Mouse (Mus musculus) embryonic facial prominence, embryonic 11.5 days (tissue): ENCODE data around the gene Mrm3. TPM values are rescaled to one million over a fixed set of nuclear protein-coding genes. Genes with fewer than 3 reads are reported as not detected.
A peak's percentile ranks its signal among the peaks of the same experiment; 100 is the strongest.

Experiments used
- ATAC-seq: fragments of 200-750 bp; cut with Nextera tagmentation; replicated peaks from 2 replicates; pipeline ENCODE4 v1.8.0; 2017; ENCODE audit warnings: low read depth; ENCODE audit not compliant: insufficient number of reproducible peaks, low FRiP score, low TSS enrichment
- DNase-seq: peaks from one replicate; pipeline ENCODE4 v3.0.0-alpha.2; 2015; ENCODE audit warnings: low spot score
- H3K27ac ChIP-seq: fragments of 300-500 bp; sonication (generic); replicated peaks from 2 replicates; pipeline ENCODE4 v1.5.1; 2014; ENCODE audit warnings: mild to moderate bottlenecking, low read depth, low read length, control low read depth
- H3K27me3 ChIP-seq: fragments of 300-500 bp; sonication (generic); 2 replicates; pipeline ENCODE4 v1.6.1; 2014; ENCODE audit warnings: mild to moderate bottlenecking, low read length, moderate library complexity, mixed read lengths; ENCODE audit not compliant: control insufficient read depth, insufficient read depth
- H3K36me3 ChIP-seq: fragments of 300-500 bp; sonication (generic); replicated peaks from 2 replicates; pipeline ENCODE4 v1.6.1; 2014; ENCODE audit warnings: low read depth, mild to moderate bottlenecking, low read length, moderate library complexity, mixed read lengths; ENCODE audit not compliant: control insufficient read depth, insufficient read depth
- H3K4me1 ChIP-seq: fragments of 300-500 bp; sonication (generic); 2 replicates; pipeline ENCODE4 v1.6.1; 2014; ENCODE audit warnings: low read length, mixed read lengths; ENCODE audit not compliant: control insufficient read depth, insufficient read depth
- H3K4me2 ChIP-seq: fragments of 300-500 bp; sonication (generic); 2 replicates; pipeline ENCODE4 v1.6.1; 2014; ENCODE audit warnings: low read depth, mild to moderate bottlenecking, control low read depth, low read length, moderate library complexity
- H3K4me3 ChIP-seq: fragments of 300-500 bp; sonication (generic); 2 replicates; pipeline ENCODE4 v1.5.1; 2014; ENCODE audit warnings: low read depth, low read length, control low read depth
- H3K9ac ChIP-seq: fragments of 300-500 bp; sonication (generic); replicated peaks from 2 replicates; pipeline ENCODE4 v1.6.1; 2014; ENCODE audit warnings: mild to moderate bottlenecking, control low read depth, low read length
- H3K9me3 ChIP-seq: fragments of 300-500 bp; sonication (generic); replicated peaks from 2 replicates; pipeline ENCODE4 v1.6.1; 2016; ENCODE audit warnings: mild to moderate bottlenecking, low read length, inconsistent platforms, mixed read lengths; ENCODE audit not compliant: control insufficient read depth
- WGBS: fragments of 180-500 bp; shearing (Covaris S2); extraction: QIAGEN DNeasy Blood & Tissue Kit; methylation state at CpG from one replicate; pipeline ENCODE4 v1.1.7; 2014; 5-methylcytosine and 5-hydroxymethylcytosine counted together
- polyA plus RNA-seq: library from polyadenylated mRNA; unstranded; fragments of >200 nt; fragmentation: Nextera tagmentation; extraction: Ambion mirVana; gene quantifications from 2 replicates; pipeline ENCODE4 v1.2.1, GENCODE M21; 2014

Gene Mrm3
- polyA plus RNA-seq, 1 experiment from 2014 or later: 22.4 TPM

DNA sequence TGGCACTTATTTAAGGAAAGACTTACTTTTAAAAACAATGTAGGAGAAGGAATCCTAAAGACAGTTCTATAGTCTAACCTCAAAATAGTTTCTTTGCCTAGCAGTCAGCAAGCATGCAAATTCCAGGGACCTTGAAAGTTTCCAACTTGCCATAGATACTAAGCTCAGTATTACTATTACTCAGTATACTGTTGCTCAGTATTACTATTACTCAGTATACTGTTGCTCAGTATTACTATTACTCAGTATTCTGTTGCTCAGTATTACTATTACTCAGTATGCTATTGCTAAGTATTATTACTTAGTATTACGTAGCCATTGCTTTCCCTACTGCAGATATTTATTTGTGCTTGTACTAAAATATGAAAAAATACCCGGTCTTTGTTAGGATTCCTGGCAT, 3.8 kb upstream of the Mrm3 start:
- WGBS: 98% methylated on average over 2 of the region's 2 CpGs
- Histone ChIP-seq H3K36me3 (no peaks in the 10 kb centered on the region; the same call in 1 of the 2 replicates), H3K9me3 (no peaks in the 10 kb centered on the region), H3K4me1 (no peaks in the 10 kb centered on the region), H3K4me3 (no peak overlapping the region), H3K4me2 (no peak overlapping the region), H3K9ac (no peak overlapping the region), H3K27ac (no peak overlapping the region), H3K27me3 (no peaks in the 10 kb centered on the region)
- ATAC-seq: no peak
- no peak for DNase-seq

DNA sequence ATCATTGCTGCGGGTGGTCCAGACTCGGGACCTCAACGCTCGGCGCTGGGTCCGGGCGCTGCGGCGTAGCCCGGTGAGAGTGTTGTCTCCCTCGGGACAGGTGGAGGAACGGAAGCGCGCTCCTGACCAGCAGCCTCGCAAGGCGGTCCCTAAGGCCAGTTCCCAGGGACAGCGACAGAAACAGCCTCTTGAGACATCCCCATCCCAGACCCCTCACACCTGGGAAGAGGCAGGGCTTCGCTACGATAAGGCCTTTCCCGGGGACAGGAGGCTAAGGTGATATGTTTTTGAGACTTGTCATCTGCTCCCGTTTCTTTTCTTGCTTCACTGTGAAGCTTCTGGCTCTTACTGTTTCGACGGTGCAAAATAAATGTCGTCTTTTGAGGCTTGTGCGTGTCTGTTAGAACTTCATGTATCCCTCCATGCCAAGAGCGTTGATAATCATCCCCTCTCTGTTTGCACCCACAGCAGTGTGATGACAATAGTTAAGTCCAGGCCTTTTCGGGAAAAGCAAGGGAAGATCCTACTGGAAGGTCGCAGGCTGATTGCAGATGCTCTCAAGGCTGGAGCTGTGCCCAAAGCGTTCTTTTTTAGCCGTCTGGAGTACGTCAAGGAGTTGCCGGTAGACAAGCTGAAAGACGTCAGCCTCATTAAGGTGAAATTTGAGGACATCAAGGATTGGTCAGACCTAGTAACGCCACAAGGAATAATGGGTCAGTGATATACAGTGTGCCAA, 464 bp downstream of the Mrm3 start:
- H3K27me3 ChIP-seq: no peaks in the 10 kb centered on the region
- H3K27ac ChIP-seq: 0 out of 2 replicates have a peak overlapping the region, but pooled peaks have one; percentile 47
- peak overlapping the region; percentile 77 for H3K4me3 ChIP-seq
- H3K4me2 ChIP-seq: peak overlapping the region; percentile 87
- H3K9ac ChIP-seq: peak overlapping the region; percentile 78
- H3K4me1 ChIP-seq: no peaks in the 10 kb centered on the region
- H3K36me3 ChIP-seq: no peaks in the 10 kb centered on the region
- no peaks in the 10 kb centered on the region for H3K9me3 ChIP-seq
- 2% methylated on average over 34 of the region's 34 CpGs for WGBS
- DNase-seq: no peak
- ATAC-seq: no peak; the same call in 1 of the 2 replicates

DNA sequence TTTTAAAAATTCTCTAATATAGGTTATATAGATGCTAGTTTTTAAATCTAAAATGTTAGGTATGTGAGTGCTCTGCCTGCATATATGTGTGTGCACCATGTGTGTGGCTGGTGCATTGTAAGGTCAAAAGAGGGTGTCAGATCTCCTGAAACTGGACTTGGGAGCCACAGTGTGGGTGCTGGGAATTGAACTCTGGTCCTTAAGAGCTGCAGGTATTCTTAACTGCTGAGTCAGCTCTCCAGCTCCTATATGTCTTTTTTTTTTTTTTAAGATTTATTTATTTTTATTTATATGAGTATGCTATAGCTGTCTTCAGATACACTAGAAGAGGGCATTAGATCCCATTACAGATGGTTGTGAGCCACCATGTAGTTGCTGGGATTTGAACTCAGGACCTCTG, 2.9 kb downstream of the Mrm3 start:
- H3K9ac ChIP-seq: no peak overlapping the region
- no peaks in the 10 kb centered on the region for H3K27me3 ChIP-seq
- no peak overlapping the region for H3K4me2 ChIP-seq
- no peak for DNase-seq
- no peak overlapping the region for H3K27ac ChIP-seq
- H3K4me1 ChIP-seq: no peaks in the 10 kb centered on the region
- no peaks in the 10 kb centered on the region for H3K9me3 ChIP-seq
- ATAC-seq: no peak
- no peak overlapping the region for H3K4me3 ChIP-seq
- H3K36me3 ChIP-seq: no peaks in the 10 kb centered on the region

DNA sequence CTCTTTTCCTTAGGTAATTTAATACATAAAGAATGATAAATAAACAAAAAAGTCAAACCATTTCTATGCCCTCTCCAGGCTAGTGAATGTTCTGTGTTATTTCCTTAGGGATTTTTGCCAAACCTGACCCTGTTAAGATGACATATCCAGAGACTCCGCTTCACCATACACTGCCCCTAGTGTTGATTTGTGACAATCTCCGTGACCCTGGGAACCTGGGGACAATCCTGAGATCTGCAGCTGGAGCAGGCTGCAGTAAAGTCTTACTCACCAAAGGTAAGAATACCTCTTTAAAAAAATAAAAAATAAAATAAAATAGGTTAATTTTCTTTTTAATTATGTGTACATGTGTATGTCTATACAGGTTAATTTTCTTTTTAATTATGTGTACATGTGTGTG, 3.7 kb downstream of the Mrm3 start:
- no peak overlapping the region for H3K9ac ChIP-seq
- no peaks in the 10 kb centered on the region for H3K4me1 ChIP-seq
- H3K9me3 ChIP-seq: no peaks in the 10 kb centered on the region
- H3K4me3 ChIP-seq: no peak overlapping the region
- H3K27ac ChIP-seq: no peak overlapping the region
- H3K4me2 ChIP-seq: no peak overlapping the region
- no peaks in the 10 kb centered on the region for H3K27me3 ChIP-seq
- H3K36me3 ChIP-seq: no peaks in the 10 kb centered on the region
- ATAC-seq: no peak
- 40% methylated on average over 2 of the region's 2 CpGs for WGBS
- DNase-seq: no peak

DNA sequence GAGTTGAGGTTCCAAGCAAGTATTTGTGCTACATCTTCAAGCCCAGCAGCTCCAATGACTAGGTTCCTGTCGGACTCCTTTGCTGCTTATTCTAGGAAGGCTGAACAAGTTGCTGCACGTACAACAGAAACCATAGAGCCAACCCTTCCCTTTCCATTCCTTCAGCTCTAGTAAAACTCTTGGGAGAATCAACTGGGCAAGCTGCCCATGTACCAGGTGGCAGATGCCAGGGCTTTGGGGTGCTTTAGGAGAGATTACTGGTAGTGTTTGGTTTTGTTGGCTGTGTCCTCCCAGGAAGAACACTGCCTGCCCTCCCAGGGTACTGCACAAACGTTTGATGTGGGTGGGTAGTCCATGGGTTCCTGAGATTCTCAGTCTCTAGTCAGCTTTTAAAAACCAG, 8.5 kb downstream of the Mrm3 start:
- no peak for ATAC-seq
- H3K27ac ChIP-seq: no peak overlapping the region
- H3K9me3 ChIP-seq: no peaks in the 10 kb centered on the region
- no peak overlapping the region for H3K9ac ChIP-seq
- H3K4me2 ChIP-seq: no peak overlapping the region
- 59% methylated on average over 3 of the region's 3 CpGs for whole genome bisulfite sequencing
- DNase-seq: no peak
- no peak overlapping the region for H3K4me3 ChIP-seq
- H3K27me3 ChIP-seq: no peaks in the 10 kb centered on the region
- peaks cover 5% of the 10 kb centered on the region; the same call in 1 of the 2 replicates for H3K4me1 ChIP-seq
- no peaks in the 10 kb centered on the region for H3K36me3 ChIP-seq

DNA sequence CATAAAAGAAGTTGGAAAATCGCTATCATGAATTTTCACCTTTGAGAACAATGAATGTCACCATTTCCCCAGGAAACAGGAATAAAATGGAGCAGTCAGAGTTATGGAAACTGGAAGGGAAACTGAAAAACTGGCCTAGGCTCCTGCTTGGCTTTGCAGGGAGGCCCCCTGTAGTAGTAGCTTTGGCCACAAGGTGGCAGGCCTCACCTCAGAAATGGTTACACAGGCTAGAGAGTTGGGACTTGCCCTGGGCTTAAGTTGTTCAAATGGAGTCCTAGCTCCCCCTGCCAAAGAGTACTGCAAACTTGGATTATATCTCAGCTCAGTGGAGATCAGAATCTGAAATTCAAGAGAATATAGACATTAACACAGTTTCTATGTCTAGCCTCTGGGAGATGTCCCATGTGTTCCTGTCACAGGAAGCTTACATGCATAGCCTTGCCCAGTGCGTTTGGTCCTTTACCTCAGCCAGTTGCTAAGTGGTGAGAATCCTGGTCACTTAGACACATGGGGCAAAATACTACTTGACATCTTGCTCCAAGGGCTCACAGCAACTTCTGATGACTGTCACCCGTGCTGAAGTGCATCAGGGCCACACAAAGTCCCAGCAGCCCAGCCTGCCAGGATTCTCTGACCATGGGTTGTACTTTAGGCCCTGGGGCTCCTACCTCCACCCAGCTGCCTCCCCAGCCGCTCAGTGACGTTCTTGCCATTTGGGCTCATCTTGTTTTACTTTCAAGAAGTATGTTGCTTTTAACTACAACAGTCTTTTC, 9.8 kb downstream of the Mrm3 start:
- Histone ChIP-seq H3K9ac (no peak overlapping the region), H3K9me3 (no peaks in the 10 kb centered on the region), H3K36me3 (no peaks in the 10 kb centered on the region), H3K27ac (no peak overlapping the region), H3K4me1 (peaks cover 5% of the 10 kb centered on the region; the same call in 1 of the 2 replicates), H3K4me2 (no peak overlapping the region), H3K27me3 (no peaks in the 10 kb centered on the region), H3K4me3 (no peak overlapping the region)
- 50% methylated on average over 5 of the region's 5 CpGs for WGBS
- DNase-seq (peak; percentile 88), ATAC-seq (peak; percentile 49; the same call in 1 of the 2 replicates)

DNA sequence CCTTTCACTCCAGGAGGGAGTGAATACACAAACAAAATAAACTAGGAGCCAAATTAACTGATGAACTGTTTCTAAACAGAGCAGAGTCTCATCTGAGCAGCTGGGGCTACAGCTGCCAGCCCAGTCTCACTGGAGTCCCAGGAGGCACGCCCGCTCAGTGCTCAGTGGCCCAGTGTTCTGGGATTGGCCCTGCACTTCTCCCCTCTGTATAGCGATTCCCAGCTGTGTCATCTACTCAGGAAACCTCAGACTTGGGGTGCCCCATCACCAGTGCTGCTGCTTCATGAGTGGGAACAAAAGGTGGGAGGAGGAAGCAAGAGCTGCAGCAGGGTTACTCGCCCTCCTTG, 10.4 kb downstream of the Mrm3 start:
- DNase-seq (no peak), ATAC-seq (no peak)
- Histone ChIP-seq H3K36me3 (no peaks in the 10 kb centered on the region), H3K9me3 (no peaks in the 10 kb centered on the region), H3K4me1 (peaks cover 5% of the 10 kb centered on the region; the same call in 1 of the 2 replicates), H3K9ac (no peak overlapping the region), H3K4me3 (no peak overlapping the region), H3K4me2 (no peak overlapping the region), H3K27me3 (no peaks in the 10 kb centered on the region), H3K27ac (no peak overlapping the region)
- 76% methylated on average over 4 of the region's 4 CpGs for WGBS

DNA sequence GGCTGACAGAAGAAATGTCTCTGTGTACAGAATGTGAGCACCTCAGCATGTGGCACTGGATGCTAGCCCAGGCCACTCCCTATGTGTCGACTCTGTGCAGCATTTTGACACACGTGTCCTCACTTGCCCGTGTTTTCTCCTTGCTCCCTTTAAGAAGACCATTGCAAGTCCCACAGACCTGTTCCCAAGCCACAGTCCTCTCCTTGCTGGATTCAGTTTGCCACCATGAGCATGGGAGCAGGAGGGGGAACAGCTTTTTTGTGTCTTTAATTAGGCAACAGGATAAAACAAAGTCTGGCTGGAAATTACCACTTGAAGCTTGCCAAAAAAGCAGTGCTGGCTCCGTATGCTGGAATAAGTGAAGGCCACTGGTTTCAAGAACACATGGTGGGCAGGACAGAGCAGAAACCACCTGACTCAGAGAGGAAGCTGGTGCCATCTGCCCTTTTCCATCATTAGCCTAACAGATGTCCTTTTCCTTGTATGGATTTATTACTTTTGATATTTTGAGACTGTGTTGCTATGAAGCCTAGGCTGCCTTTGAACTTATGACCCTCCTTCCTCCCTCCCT, 12.0 kb downstream of the Mrm3 start:
- H3K4me3 ChIP-seq: no peak overlapping the region
- no peak overlapping the region for H3K4me2 ChIP-seq
- no peaks in the 10 kb centered on the region for H3K36me3 ChIP-seq
- ATAC-seq (no peak), DNase-seq (no peak)
- H3K9me3 ChIP-seq: no peaks in the 10 kb centered on the region
- 68% methylated on average over 4 of the region's 4 CpGs for WGBS
- no peak overlapping the region for H3K27ac ChIP-seq
- no peak overlapping the region; the same call in 1 of the 2 replicates for H3K9ac ChIP-seq
- peaks cover 8% of the 10 kb centered on the region for H3K4me1 ChIP-seq
- no peaks in the 10 kb centered on the region for H3K27me3 ChIP-seq
